Mouse (Mus musculus): ENCODE measurements at regions not wholly inside any gene's neighbourhood (a gene's known extent, or its start where the extent isn't known, plus 50 kb on each side); places are given as distances from the start of the nearest gene placed in this dataset.

DNA sequence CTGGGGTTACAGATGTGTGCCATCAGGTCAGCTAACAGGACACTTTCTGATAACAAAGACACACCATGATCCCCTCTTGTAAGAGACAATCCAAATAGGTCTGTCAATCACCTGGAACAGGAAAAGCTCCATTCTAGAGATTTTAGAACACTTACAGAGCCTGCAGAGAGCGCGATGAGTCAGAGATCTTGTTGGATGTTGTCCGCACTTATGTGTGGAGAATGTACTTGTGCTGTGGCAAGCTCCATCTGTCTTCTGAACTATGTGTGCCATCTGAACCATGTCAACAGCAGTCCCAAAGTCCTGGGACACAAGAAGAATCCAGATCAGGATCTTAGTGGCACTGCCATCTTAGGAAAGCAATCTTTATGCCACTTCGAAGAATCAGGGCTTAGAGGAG lies 244.4 kb downstream of the 1810013L24Rik start:
- no peaks in the 10 kb centered on the region for H3K27me3 ChIP-seq (ENCODE audit: control insufficient read depth, insufficient read depth, low read length)
- 83% methylated on average over 4 of the region's 4 CpGs for WGBS
- no peaks in the 10 kb centered on the region for H3K36me3 ChIP-seq (ENCODE audit: control insufficient read depth, insufficient read depth, low read length)
- TF ChIP-seq POLR2A (IDR thresholded peaks at IDR 0.05; ENCODE audit: insufficient read depth, low read depth, low read length) (no peak), CTCF (IDR thresholded peaks at IDR 0.05) (no peak), EP300 (IDR thresholded peaks at IDR 0.05; ENCODE audit: insufficient read depth, low read depth, low read length) (no peak)
- H3K27ac ChIP-seq = no peak overlapping the region
- DNase-seq = no peak
- no peak overlapping the region for H3K9ac ChIP-seq (ENCODE audit: low read depth, low read length)
- intact Hi-C loops (cut with DNase I) = no loop called here
- H3K4me1 ChIP-seq (ENCODE audit: control insufficient read depth, insufficient read depth, low read length) = no peaks in the 10 kb centered on the region
- H3K4me3 ChIP-seq = no peak overlapping the region
- no peaks in the 10 kb centered on the region for H3K79me2 ChIP-seq (replicated peaks; ENCODE audit: control insufficient read depth, insufficient read depth, low read length)

DNA sequence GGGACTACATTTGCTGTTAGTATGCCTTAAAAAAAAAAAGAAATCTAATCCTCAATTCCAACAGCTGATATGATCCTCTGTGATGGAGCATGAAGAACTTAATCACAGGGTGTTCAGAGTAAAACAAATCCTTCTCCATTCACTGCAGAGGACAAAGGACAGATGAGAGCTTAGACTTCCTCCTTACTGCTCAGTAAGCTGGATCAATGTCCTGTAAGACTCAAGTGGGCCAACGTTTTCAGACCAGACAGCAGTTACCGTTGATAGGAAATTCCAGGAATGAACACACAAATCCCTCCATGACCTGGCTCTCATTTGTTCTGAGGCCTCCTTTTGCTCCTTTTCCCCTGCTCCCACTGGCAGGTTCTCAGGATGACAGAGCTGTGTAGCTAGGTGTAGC lies 247.6 kb downstream of the 1810013L24Rik start:
- Histone ChIP-seq H3K9ac (ENCODE audit: low read depth, low read length) (no peak overlapping the region), H3K4me1 (ENCODE audit: control insufficient read depth, insufficient read depth, low read length) (no peaks in the 10 kb centered on the region), H3K27ac (no peak overlapping the region), H3K27me3 (ENCODE audit: control insufficient read depth, insufficient read depth, low read length) (no peaks in the 10 kb centered on the region), H3K36me3 (ENCODE audit: control insufficient read depth, insufficient read depth, low read length) (no peaks in the 10 kb centered on the region), H3K79me2 (replicated peaks; ENCODE audit: control insufficient read depth, insufficient read depth, low read length) (no peaks in the 10 kb centered on the region), H3K4me3 (no peak overlapping the region)
- TF ChIP-seq POLR2A (IDR thresholded peaks at IDR 0.05; ENCODE audit: insufficient read depth, low read depth, low read length) (no peak), EP300 (IDR thresholded peaks at IDR 0.05; ENCODE audit: insufficient read depth, low read depth, low read length) (no peak)
- no peak for DNase-seq
- 68% methylated on average over 2 of the region's 2 CpGs for WGBS
- intact Hi-C loops (cut with DNase I) = no loop called here

DNA sequence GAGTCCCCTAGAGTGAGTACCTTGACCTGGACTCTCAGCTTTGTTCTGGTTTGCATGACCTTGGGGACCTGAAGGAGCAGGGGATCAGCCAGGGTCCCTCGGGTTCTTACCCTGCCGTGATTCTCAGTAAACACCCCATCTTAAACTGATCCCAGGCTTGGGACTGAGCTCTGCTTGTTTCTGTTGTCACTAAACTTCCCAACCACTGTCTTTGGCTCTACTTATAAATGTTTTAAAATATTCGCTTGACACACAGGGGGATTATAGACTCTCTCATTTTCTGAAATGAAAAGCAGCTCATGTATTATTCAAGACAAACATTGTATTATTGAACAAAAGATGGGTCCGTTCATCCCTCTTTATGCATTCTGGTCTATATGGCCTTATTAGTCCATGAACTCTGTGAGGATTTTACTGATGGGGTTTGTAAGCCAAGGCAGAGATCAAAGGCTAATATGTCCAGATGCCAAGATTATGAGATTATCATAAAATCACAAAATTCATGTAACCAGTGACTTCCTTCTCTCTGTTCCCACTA lies 248.6 kb downstream of the 1810013L24Rik start:
- H3K36me3 ChIP-seq (ENCODE audit: control insufficient read depth, insufficient read depth, low read length) = no peaks in the 10 kb centered on the region
- no peak overlapping the region for H3K27ac ChIP-seq
- TF ChIP-seq EP300 (IDR thresholded peaks at IDR 0.05; ENCODE audit: insufficient read depth, low read depth, low read length) (no peak), CTCF (IDR thresholded peaks at IDR 0.05) (no peak), POLR2A (IDR thresholded peaks at IDR 0.05; ENCODE audit: insufficient read depth, low read depth, low read length) (no peak)
- intact Hi-C loops (cut with DNase I) = no loop called here
- WGBS = 83% methylated on average over 4 of the region's 4 CpGs
- no peak overlapping the region for H3K9ac ChIP-seq (ENCODE audit: low read depth, low read length)
- H3K4me1 ChIP-seq (ENCODE audit: control insufficient read depth, insufficient read depth, low read length) = no peaks in the 10 kb centered on the region
- no peak for DNase-seq
- no peaks in the 10 kb centered on the region for H3K27me3 ChIP-seq (ENCODE audit: control insufficient read depth, insufficient read depth, low read length)
- no peak overlapping the region for H3K4me3 ChIP-seq
- H3K79me2 ChIP-seq (replicated peaks; ENCODE audit: control insufficient read depth, insufficient read depth, low read length) = no peaks in the 10 kb centered on the region

DNA sequence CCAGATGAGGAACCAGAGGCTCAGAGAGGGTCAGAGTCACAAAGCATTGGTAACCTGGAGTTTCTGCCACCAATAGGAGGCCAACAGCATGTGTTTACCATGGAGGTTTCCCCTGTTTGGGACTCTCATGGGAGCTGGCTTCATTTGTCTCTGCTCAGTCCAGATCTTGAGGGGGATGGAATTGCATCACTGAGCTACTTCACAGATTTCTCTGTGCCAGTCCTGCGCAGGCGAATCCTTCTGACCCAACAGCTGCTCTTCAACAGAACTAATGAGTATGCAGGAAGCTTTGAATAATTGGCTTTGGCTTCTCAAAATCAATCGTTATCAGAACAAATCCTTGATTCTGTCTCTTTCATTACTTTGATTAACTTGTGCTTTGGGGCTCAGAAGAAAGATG lies 253.1 kb downstream of the 1810013L24Rik start:
- DNase-seq = no peak
- intact Hi-C loops (cut with DNase I) = no loop called here
- Histone ChIP-seq H3K4me1 (ENCODE audit: control insufficient read depth, insufficient read depth, low read length) (no peaks in the 10 kb centered on the region), H3K36me3 (ENCODE audit: control insufficient read depth, insufficient read depth, low read length) (no peaks in the 10 kb centered on the region), H3K4me3 (no peak overlapping the region), H3K9ac (ENCODE audit: low read depth, low read length) (no peak overlapping the region), H3K27ac (no peak overlapping the region), H3K27me3 (ENCODE audit: control insufficient read depth, insufficient read depth, low read length) (no peaks in the 10 kb centered on the region), H3K79me2 (replicated peaks; ENCODE audit: control insufficient read depth, insufficient read depth, low read length) (no peaks in the 10 kb centered on the region)
- 93% methylated on average over 3 of the region's 3 CpGs for WGBS
- TF ChIP-seq EP300 (IDR thresholded peaks at IDR 0.05; ENCODE audit: insufficient read depth, low read depth, low read length) (no peak), POLR2A (IDR thresholded peaks at IDR 0.05; ENCODE audit: insufficient read depth, low read depth, low read length) (no peak), CTCF (IDR thresholded peaks at IDR 0.05) (no peak)

DNA sequence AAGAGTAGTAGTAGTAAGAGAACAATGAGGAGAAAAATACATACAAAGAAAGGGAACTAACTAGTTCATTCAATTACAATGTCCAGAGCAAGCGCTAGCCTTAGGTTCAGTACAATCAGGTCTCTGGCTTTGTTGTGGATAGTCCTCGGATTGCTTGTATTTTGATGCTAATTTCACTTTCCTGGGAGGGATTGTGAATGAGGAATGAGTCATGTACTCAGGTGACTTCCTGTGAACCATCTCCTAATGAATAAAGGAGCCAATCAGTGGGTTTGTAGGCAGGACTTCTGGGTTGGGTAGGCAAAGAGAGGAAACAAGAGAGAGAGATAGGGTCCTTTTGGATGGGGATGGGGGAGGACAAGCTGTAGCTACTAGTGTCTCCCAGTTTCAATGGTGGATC lies 253.8 kb downstream of the 1810013L24Rik start:
- DNase-seq = no peak
- H3K4me3 ChIP-seq = no peak overlapping the region
- H3K79me2 ChIP-seq (replicated peaks; ENCODE audit: control insufficient read depth, insufficient read depth, low read length) = no peaks in the 10 kb centered on the region
- H3K4me1 ChIP-seq (ENCODE audit: control insufficient read depth, insufficient read depth, low read length) = no peaks in the 10 kb centered on the region
- H3K27ac ChIP-seq = no peak overlapping the region
- TF ChIP-seq CTCF (IDR thresholded peaks at IDR 0.05) (no peak), EP300 (IDR thresholded peaks at IDR 0.05; ENCODE audit: insufficient read depth, low read depth, low read length) (no peak), POLR2A (IDR thresholded peaks at IDR 0.05; ENCODE audit: insufficient read depth, low read depth, low read length) (no peak)
- no peak overlapping the region for H3K9ac ChIP-seq (ENCODE audit: low read depth, low read length)
- no peaks in the 10 kb centered on the region for H3K36me3 ChIP-seq (ENCODE audit: control insufficient read depth, insufficient read depth, low read length)
- no peaks in the 10 kb centered on the region for H3K27me3 ChIP-seq (ENCODE audit: control insufficient read depth, insufficient read depth, low read length)
- WGBS = 84% methylated on average over 2 of the region's 2 CpGs
- intact Hi-C loops (cut with DNase I) = no loop called here

DNA sequence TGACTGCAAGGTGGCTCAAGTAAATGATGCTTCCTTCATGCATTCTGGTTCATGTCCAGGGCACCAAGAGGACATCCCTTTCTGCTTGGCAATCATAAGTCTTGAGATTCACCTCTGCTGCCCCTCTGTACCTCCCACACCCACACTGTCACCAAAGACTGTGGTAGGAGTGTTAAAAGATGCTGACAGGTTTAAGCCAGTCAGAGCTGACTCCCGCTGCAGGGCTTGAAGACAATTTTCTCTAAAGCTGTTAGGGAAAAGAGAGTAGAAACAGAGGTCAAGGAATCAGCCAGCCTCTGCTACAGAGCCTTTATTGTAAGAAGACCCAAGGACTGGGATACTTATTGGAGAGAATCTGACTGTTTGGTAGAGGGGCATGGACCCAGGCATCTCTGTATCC lies 254.7 kb downstream of the 1810013L24Rik start:
- no peaks in the 10 kb centered on the region for H3K36me3 ChIP-seq (ENCODE audit: control insufficient read depth, insufficient read depth, low read length)
- H3K4me1 ChIP-seq (ENCODE audit: control insufficient read depth, insufficient read depth, low read length) = no peaks in the 10 kb centered on the region
- H3K79me2 ChIP-seq (replicated peaks; ENCODE audit: control insufficient read depth, insufficient read depth, low read length) = no peaks in the 10 kb centered on the region
- H3K27me3 ChIP-seq (ENCODE audit: control insufficient read depth, insufficient read depth, low read length) = no peaks in the 10 kb centered on the region
- DNase-seq = no peak
- 82% methylated on average over 1 of the region's 1 CpGs for WGBS
- no peak overlapping the region for H3K4me3 ChIP-seq
- TF ChIP-seq CTCF (IDR thresholded peaks at IDR 0.05) = no peak
- TF ChIP-seq POLR2A (IDR thresholded peaks at IDR 0.05; ENCODE audit: insufficient read depth, low read depth, low read length) = no peak
- no peak for TF ChIP-seq EP300 (IDR thresholded peaks at IDR 0.05; ENCODE audit: insufficient read depth, low read depth, low read length)
- no peak overlapping the region for H3K27ac ChIP-seq
- intact Hi-C loops (cut with DNase I) = no loop called here
- no peak overlapping the region for H3K9ac ChIP-seq (ENCODE audit: low read depth, low read length)
